13 mouse cellular contexts compared by ENCODE assay signal in genomic region chr15:17801424-17801823, GRCm38 (mm10).
DNase-seq lines count a peak whose midpoint lies in the region; ATAC-seq lines count a peak whose summit lies in the region.
"Had no signal": no experiment of that assay in that cellular context is flagged by ENCODE, and none has a peak within 500 bp of the region (broad histone marks: within the 10 kb centered on the region; RNA-seq: fewer than 3 reads in every experiment).

No protein-coding gene starts in this region.

- no peak overlapping the region for H3K4me3 ChIP-seq in forebrain, embryonic 12.5 days (replicated peaks)

- H3K9me3 ChIP-seq in forebrain, embryonic 12.5 days: no peaks in the 10 kb centered on the region

- peak; percentile 6 to 11 for DNase-seq in layer of hippocampus, postnatal 10 days (ENCODE audit: low spot score in 2 of 2)
- DNase-seq in layer of hippocampus, adult 9-10 months (ENCODE audit: low spot score): no peak
- DNase-seq in adrenal gland, postnatal 14 days: peak; percentile 9
- no peak for DNase-seq in heart, postnatal 4 days
- no peak for DNase-seq in thymus, postnatal 14 days
- DNase-seq: heart, adult 18-20 months; kidney, postnatal 14 days; liver, postnatal 0 days had no signal

- no peaks in the 10 kb centered on the region for H3K4me1 ChIP-seq in forebrain, embryonic 12.5 days

- peak; percentile 87 for ATAC-seq in cerebellum, adult (ENCODE audit: insufficient number of reproducible peaks, low FRiP score, low TSS enrichment)
- peak; percentile 44; the same call in 1 of the 2 replicates for ATAC-seq in forebrain, embryonic 12.5 days (ENCODE audit: low FRiP score)
- ATAC-seq in CD4-positive, CD25-positive, alpha-beta regulatory T cell, adult 4 months: no peak
- ATAC-seq: liver, postnatal 0 days had no signal

- no peaks in the 10 kb centered on the region for H3K27me3 ChIP-seq in forebrain, embryonic 12.5 days

- 71% methylated on average over 3 of the region's 3 CpGs for WGBS in forebrain, embryonic 12.5 days

- H3K36me3 ChIP-seq in forebrain, embryonic 12.5 days (replicated peaks): no peaks in the 10 kb centered on the region

- no peak overlapping the region for H3K4me2 ChIP-seq in forebrain, embryonic 12.5 days
- H3K4me2 ChIP-seq: hindbrain, embryonic 14.5 days had no signal

- H3K9ac ChIP-seq in forebrain, embryonic 12.5 days: no peak overlapping the region
- H3K9ac ChIP-seq: hindbrain, embryonic 14.5 days; liver, postnatal 0 days had no signal

- no peak overlapping the region for H3K27ac ChIP-seq in forebrain, embryonic 12.5 days
- H3K27ac ChIP-seq: hindbrain, embryonic 14.5 days; stomach, postnatal 0 days had no signal

Comparison
In these comparisons a context has a peak if more than half of its experiments do, and no peak if none do; other contexts are left out.
1. DNase-seq: peak in layer of hippocampus, postnatal 10 days (2 of 2) and adrenal gland, postnatal 14 days (single experiment); none in layer of hippocampus, adult 9-10 months (single experiment), heart, postnatal 4 days (single experiment) and thymus, postnatal 14 days (single experiment).